Mouse (Mus musculus): ENCODE measurements at regions not wholly inside any gene's neighbourhood (a gene's known extent, or its start where the extent isn't known, plus 50 kb on each side); places are given as distances from the start of the nearest gene placed in this dataset.
A peak's percentile ranks its signal among the peaks of the same experiment; 100 is the strongest.

- peak in 1 of 3 experiments; percentile 10 for DNase-seq (ENCODE audit: low read depth in 3 of 3, low spot score in 3 of 3)
- H3K27ac ChIP-seq: no peak overlapping the region
- no peak overlapping the region for H3K4me2 ChIP-seq (ENCODE audit: low read depth)
- peak; percentile 69 for TF ChIP-seq CTCF (IDR thresholded peaks at IDR 0.05; ENCODE audit: low read depth)
- TF ChIP-seq EP300 (IDR thresholded peaks at IDR 0.05; ENCODE audit: low read depth): no peak
- no peaks in the 10 kb centered on the region for H3K4me1 ChIP-seq (replicated peaks; ENCODE audit: control insufficient read depth in 2 of 2, insufficient read depth in 2 of 2, low read length in 1 of 2)
- no peaks in the 10 kb centered on the region for H3K36me3 ChIP-seq (replicated peaks; ENCODE audit: control insufficient read depth, insufficient read depth, low read depth)
- no peaks in the 10 kb centered on the region for H3K9me3 ChIP-seq (ENCODE audit: control insufficient read depth, low read length)
- no peak overlapping the region for H3K9ac ChIP-seq (replicated peaks)
- ATAC-seq (ENCODE audit: insufficient read depth): no peak
- no peaks in the 10 kb centered on the region for H3K27me3 ChIP-seq (ENCODE audit: control insufficient read depth, insufficient read depth, low read length)
- 53% methylated on average over 2 of the region's 2 CpGs for WGBS (ENCODE audit: insufficient replicate concordance)
- H3K4me3 ChIP-seq (ENCODE audit: insufficient read depth in 1 of 2, low read depth in 2 of 2, low read length in 2 of 2): no peak overlapping the region
Observed at GRCm38 (mm10) chr13:106715771-106716170, 221.0 kb downstream of the Ipo11 start.

- no peaks in the 10 kb centered on the region for H3K4me1 ChIP-seq (replicated peaks; ENCODE audit: control insufficient read depth in 2 of 2, insufficient read depth in 2 of 2, low read length in 1 of 2)
- H3K9ac ChIP-seq (replicated peaks): no peak overlapping the region
- H3K4me2 ChIP-seq (ENCODE audit: low read depth): no peak overlapping the region
- no peaks in the 10 kb centered on the region for H3K27me3 ChIP-seq (ENCODE audit: control insufficient read depth, insufficient read depth, low read length)
- no peak overlapping the region for H3K4me3 ChIP-seq (ENCODE audit: insufficient read depth in 1 of 2, low read depth in 2 of 2, low read length in 2 of 2)
- H3K9me3 ChIP-seq (ENCODE audit: control insufficient read depth, low read length): no peaks in the 10 kb centered on the region
- DNase-seq (ENCODE audit: low read depth in 3 of 3, low spot score in 3 of 3): no peak
- WGBS (ENCODE audit: insufficient replicate concordance): 59% methylated on average over 8 of the region's 8 CpGs
- no peak for ATAC-seq (ENCODE audit: insufficient read depth)
- TF ChIP-seq EP300 (IDR thresholded peaks at IDR 0.05; ENCODE audit: low read depth): no peak
- no peak for TF ChIP-seq CTCF (IDR thresholded peaks at IDR 0.05; ENCODE audit: low read depth)
- H3K27ac ChIP-seq: no peak overlapping the region
- no peaks in the 10 kb centered on the region for H3K36me3 ChIP-seq (replicated peaks; ENCODE audit: control insufficient read depth, insufficient read depth, low read depth)
Observed at GRCm38 (mm10) chr13:106715234-106715633, 221.5 kb downstream of the Ipo11 start.

GRCm38 (mm10) chr13:106710580-106710979, 226.2 kb downstream of the Ipo11 start:
- WGBS (ENCODE audit: insufficient replicate concordance): 34% methylated on average over 3 of the region's 3 CpGs
- no peak for ATAC-seq (ENCODE audit: insufficient read depth)
- no peaks in the 10 kb centered on the region for H3K9me3 ChIP-seq (ENCODE audit: control insufficient read depth, low read length)

GRCm38 (mm10) chr13:106700376-106700775, 236.4 kb downstream of the Ipo11 start:
- ATAC-seq (ENCODE audit: insufficient read depth) (no peak), DNase-seq (ENCODE audit: low read depth in 3 of 3, low spot score in 3 of 3) (no peak)
- 84% methylated on average over 1 of the region's 1 CpGs for WGBS (ENCODE audit: insufficient replicate concordance)
- Histone ChIP-seq H3K9ac (replicated peaks) (no peak overlapping the region), H3K9me3 (ENCODE audit: control insufficient read depth, low read length) (no peaks in the 10 kb centered on the region), H3K4me1 (replicated peaks; ENCODE audit: control insufficient read depth in 2 of 2, insufficient read depth in 2 of 2, low read length in 1 of 2) (no peaks in the 10 kb centered on the region), H3K4me2 (ENCODE audit: low read depth) (no peak overlapping the region), H3K4me3 (ENCODE audit: insufficient read depth in 1 of 2, low read depth in 2 of 2, low read length in 2 of 2) (no peak overlapping the region), H3K27ac (no peak overlapping the region), H3K27me3 (ENCODE audit: control insufficient read depth, insufficient read depth, low read length) (no peaks in the 10 kb centered on the region), H3K36me3 (replicated peaks; ENCODE audit: control insufficient read depth, insufficient read depth, low read depth) (no peaks in the 10 kb centered on the region)
- no peak for TF ChIP-seq CTCF (IDR thresholded peaks at IDR 0.05; ENCODE audit: low read depth)
- no peak for TF ChIP-seq EP300 (IDR thresholded peaks at IDR 0.05; ENCODE audit: low read depth)

More at GRCm38 (mm10) chr13:106710580-106710979, 226.2 kb downstream of the Ipo11 start:
- Histone ChIP-seq H3K27ac (no peak overlapping the region), H3K36me3 (replicated peaks; ENCODE audit: control insufficient read depth, insufficient read depth, low read depth) (no peaks in the 10 kb centered on the region), H3K9ac (replicated peaks) (no peak overlapping the region), H3K27me3 (ENCODE audit: control insufficient read depth, insufficient read depth, low read length) (no peaks in the 10 kb centered on the region), H3K4me3 (ENCODE audit: insufficient read depth in 1 of 2, low read depth in 2 of 2, low read length in 2 of 2) (no peak overlapping the region), H3K4me2 (ENCODE audit: low read depth) (no peak overlapping the region), H3K4me1 (replicated peaks; ENCODE audit: control insufficient read depth in 2 of 2, insufficient read depth in 2 of 2, low read length in 1 of 2) (no peaks in the 10 kb centered on the region)
- TF ChIP-seq CTCF (IDR thresholded peaks at IDR 0.05; ENCODE audit: low read depth) (no peak), EP300 (IDR thresholded peaks at IDR 0.05; ENCODE audit: low read depth) (no peak)
- DNase-seq (ENCODE audit: low read depth in 3 of 3, low spot score in 3 of 3): no peak

GRCm38 (mm10) chr13:106699957-106700356, 236.8 kb downstream of the Ipo11 start:
- H3K27me3 ChIP-seq (ENCODE audit: control insufficient read depth, insufficient read depth, low read length): no peaks in the 10 kb centered on the region

More at GRCm38 (mm10) chr13:106699957-106700356, 236.8 kb downstream of the Ipo11 start:
- H3K27ac ChIP-seq: no peak overlapping the region
- H3K4me3 ChIP-seq (ENCODE audit: insufficient read depth in 1 of 2, low read depth in 2 of 2, low read length in 2 of 2): no peak overlapping the region
- DNase-seq (ENCODE audit: low read depth in 3 of 3, low spot score in 3 of 3) (no peak), ATAC-seq (ENCODE audit: insufficient read depth) (no peak)
- no peaks in the 10 kb centered on the region for H3K36me3 ChIP-seq (replicated peaks; ENCODE audit: control insufficient read depth, insufficient read depth, low read depth)
- no peaks in the 10 kb centered on the region for H3K9me3 ChIP-seq (ENCODE audit: control insufficient read depth, low read length)
- WGBS (ENCODE audit: insufficient replicate concordance): 44% methylated on average over 3 of the region's 3 CpGs
- no peak for TF ChIP-seq EP300 (IDR thresholded peaks at IDR 0.05; ENCODE audit: low read depth)
- TF ChIP-seq CTCF (IDR thresholded peaks at IDR 0.05; ENCODE audit: low read depth): no peak
- H3K4me2 ChIP-seq (ENCODE audit: low read depth): no peak overlapping the region
- H3K4me1 ChIP-seq (replicated peaks; ENCODE audit: control insufficient read depth in 2 of 2, insufficient read depth in 2 of 2, low read length in 1 of 2): no peaks in the 10 kb centered on the region
- no peak overlapping the region for H3K9ac ChIP-seq (replicated peaks)

All from liver, embryonic 14.5 days (tissue).